Mouse (Mus musculus) hindbrain, postnatal 0 days (tissue): ENCODE results near the gene Snai1. TPM values are rescaled to one million over a fixed set of nuclear protein-coding genes. Genes with fewer than 3 reads are reported as not detected.

Source experiments
- ATAC-seq: fragments of 200-750 bp; cut with Nextera tagmentation; 2 replicates; pipeline ENCODE4 v1.8.0; 2017; ENCODE audit warnings: mild to moderate bottlenecking, moderate TSS enrichment, moderate library complexity
- DNase-seq: peaks from one replicate; pipeline ENCODE4 v3.0.0-alpha.2; 2015; ENCODE audit warnings: low spot score
- H3K27ac ChIP-seq: fragments of 300-500 bp; sonication (generic); 2 replicates; pipeline ENCODE4 v1.5.1; 2014; ENCODE audit warnings: mild to moderate bottlenecking
- H3K27me3 ChIP-seq: fragments of 300-500 bp; sonication (generic); 2 replicates; pipeline ENCODE4 v1.6.1; 2014; ENCODE audit warnings: low read length, mixed read lengths; ENCODE audit not compliant: insufficient read depth
- H3K36me3 ChIP-seq: fragments of 300-500 bp; sonication (generic); 2 replicates; pipeline ENCODE4 v1.6.1; 2014; ENCODE audit warnings: low read length, mixed read lengths; ENCODE audit not compliant: insufficient read depth
- H3K4me1 ChIP-seq: fragments of 300-500 bp; sonication (generic); 2 replicates; pipeline ENCODE4 v1.6.1; 2014; ENCODE audit warnings: antibody characterized with exemption, low read length, mixed read lengths; ENCODE audit not compliant: insufficient read depth
- H3K4me2 ChIP-seq: fragments of 300-500 bp; sonication (generic); 2 replicates; pipeline ENCODE4 v1.6.1; 2014; ENCODE audit warnings: low read depth, mild to moderate bottlenecking, low read length, moderate library complexity, mixed read lengths
- H3K4me3 ChIP-seq: fragments of 300-500 bp; sonication (generic); 2 replicates; pipeline ENCODE4 v1.5.1; 2014; ENCODE audit warnings: low read length
- H3K9ac ChIP-seq: fragments of 300-500 bp; sonication (generic); replicated peaks from 2 replicates; pipeline ENCODE4 v1.6.1; 2014; ENCODE audit warnings: mild to moderate bottlenecking, low read length, moderate library complexity, mixed read lengths
- H3K9me3 ChIP-seq: fragments of 300-500 bp; sonication (generic); 2 replicates; pipeline ENCODE4 v1.6.1; 2016; ENCODE audit warnings: low read length, mixed read lengths
- CTCF ChIP-seq: IDR thresholded peaks from 2 replicates; pipeline ENCODE4 v1.5.1; 2016; ENCODE audit warnings: antibody characterized with exemption, control low read depth, low read depth
- WGBS: fragments of 180-500 bp; shearing (Covaris S2); extraction: QIAGEN DNeasy Blood & Tissue Kit; methylation state at CpG from one replicate; pipeline ENCODE4 v1.1.7; 2014; 5-methylcytosine and 5-hydroxymethylcytosine counted together
- polyA plus RNA-seq: library from polyadenylated mRNA; unstranded; fragments of >200 nt; fragmentation: Nextera tagmentation; extraction: Ambion mirVana; gene quantifications from 2 replicates; pipeline ENCODE4 v1.2.1, GENCODE M21; 2015
- total RNA-seq: library from RNA; depleted of rRNA; stranded (reverse); fragments of >200 nt; gene quantifications from 2 replicates; pipeline ENCODE4 v1.2.3, GENCODE M21; 2014

Snai1 gene
- total and polyA plus RNA-seq, 2 experiments from 2014 or later, result 1.2 to 4.3 TPM

DNA sequence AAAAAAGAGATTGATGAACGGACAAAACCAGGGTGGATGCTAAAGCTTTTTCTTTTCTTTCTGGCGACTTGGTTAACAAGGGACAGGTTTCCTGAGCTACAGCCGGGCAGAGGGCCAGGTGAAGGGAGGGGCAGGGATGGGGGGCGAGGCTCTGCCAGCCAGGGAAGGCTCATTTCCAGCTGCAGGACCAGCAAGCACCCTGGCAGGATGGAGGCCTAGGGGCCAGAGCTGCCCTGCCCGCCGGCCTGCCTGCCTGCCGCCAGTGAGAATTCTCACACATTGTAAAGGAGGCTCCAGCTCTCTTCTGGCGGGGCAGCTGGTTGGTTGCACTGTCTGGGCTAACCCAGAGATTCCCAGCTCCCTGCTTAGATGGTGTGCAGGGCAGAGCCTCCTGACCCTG is 24.1 kb downstream of the Snai1 start:
- Histone ChIP-seq H3K36me3 (no peaks in the 10 kb centered on the region), H3K9ac (no peak overlapping the region), H3K4me3 (no peak overlapping the region), H3K4me2 (no peak overlapping the region), H3K27me3 (0 out of 2 replicates have a peak, but pooled peaks cover 4% of the 10 kb centered on the region), H3K4me1 (0 out of 2 replicates have a peak, but pooled peaks cover 6% of the 10 kb centered on the region), H3K9me3 (no peaks in the 10 kb centered on the region), H3K27ac (no peak overlapping the region)
- ATAC-seq (no peak), DNase-seq (peak; percentile 70)
- TF ChIP-seq CTCF, result no peak
- 16% methylated on average over 8 of the region's 8 CpGs for WGBS

DNA sequence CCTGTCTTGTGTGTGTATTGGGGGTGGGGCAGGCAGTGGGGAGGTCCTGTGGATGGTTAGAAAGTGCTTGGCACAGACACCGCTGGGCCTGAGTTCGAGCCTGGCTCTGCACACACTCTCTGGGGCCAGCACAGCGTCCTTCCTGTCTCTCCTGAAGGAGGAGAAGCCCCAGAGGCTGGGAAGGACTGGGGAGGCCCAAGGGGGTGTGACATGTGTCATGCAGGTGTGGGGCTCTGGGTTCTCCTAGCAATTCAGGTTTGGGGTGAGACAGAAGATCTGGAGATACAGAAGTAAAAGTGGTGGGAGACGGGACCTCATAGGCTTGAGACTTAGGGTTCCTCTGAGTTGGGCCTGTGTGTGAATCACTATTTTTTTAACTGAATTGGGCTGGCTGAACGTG is 25.0 kb downstream of the Snai1 start:
- Histone ChIP-seq H3K36me3 (no peaks in the 10 kb centered on the region), H3K27ac (no peak overlapping the region), H3K4me1 (0 out of 2 replicates have a peak, but pooled peaks cover 6% of the 10 kb centered on the region), H3K9ac (no peak overlapping the region), H3K4me3 (no peak overlapping the region), H3K4me2 (no peak overlapping the region), H3K27me3 (0 out of 2 replicates have a peak, but pooled peaks cover 4% of the 10 kb centered on the region), H3K9me3 (no peaks in the 10 kb centered on the region)
- no peak for TF ChIP-seq CTCF
- DNase-seq (no peak), ATAC-seq (no peak)
- WGBS, result 80% methylated on average over 5 of the region's 5 CpGs

DNA sequence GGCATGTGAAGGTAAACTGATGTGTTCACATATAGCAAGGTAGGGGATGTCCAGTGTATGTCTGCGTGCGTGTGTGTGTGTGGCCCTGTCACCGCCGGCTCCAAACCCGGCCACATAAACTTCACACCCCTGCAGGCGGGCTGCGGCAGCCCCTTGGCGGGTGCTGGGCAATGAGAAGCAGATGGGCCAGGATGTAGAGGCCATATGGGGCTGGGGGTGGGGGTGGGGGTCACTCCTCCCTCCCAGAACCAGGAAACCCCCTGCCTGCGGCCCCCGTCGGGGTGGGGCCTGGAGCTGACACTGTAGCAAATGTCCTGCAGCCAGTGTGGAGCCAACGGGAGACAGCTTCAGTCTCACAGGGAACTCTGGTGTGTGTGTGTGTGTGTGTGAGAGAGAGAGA is 25.7 kb downstream of the Snai1 start:
- DNase-seq (no peak), ATAC-seq (peak; percentile 30; the same call in 1 of the 2 replicates)
- Histone ChIP-seq H3K27me3 (0 out of 2 replicates have a peak, but pooled peaks cover 4% of the 10 kb centered on the region), H3K4me2 (no peak overlapping the region), H3K4me3 (no peak overlapping the region), H3K36me3 (no peaks in the 10 kb centered on the region), H3K9me3 (no peaks in the 10 kb centered on the region), H3K4me1 (0 out of 2 replicates have a peak, but pooled peaks cover 6% of the 10 kb centered on the region), H3K9ac (no peak overlapping the region), H3K27ac (no peak overlapping the region)
- 34% methylated on average over 12 of the region's 12 CpGs for WGBS
- TF ChIP-seq CTCF, result no peak

DNA sequence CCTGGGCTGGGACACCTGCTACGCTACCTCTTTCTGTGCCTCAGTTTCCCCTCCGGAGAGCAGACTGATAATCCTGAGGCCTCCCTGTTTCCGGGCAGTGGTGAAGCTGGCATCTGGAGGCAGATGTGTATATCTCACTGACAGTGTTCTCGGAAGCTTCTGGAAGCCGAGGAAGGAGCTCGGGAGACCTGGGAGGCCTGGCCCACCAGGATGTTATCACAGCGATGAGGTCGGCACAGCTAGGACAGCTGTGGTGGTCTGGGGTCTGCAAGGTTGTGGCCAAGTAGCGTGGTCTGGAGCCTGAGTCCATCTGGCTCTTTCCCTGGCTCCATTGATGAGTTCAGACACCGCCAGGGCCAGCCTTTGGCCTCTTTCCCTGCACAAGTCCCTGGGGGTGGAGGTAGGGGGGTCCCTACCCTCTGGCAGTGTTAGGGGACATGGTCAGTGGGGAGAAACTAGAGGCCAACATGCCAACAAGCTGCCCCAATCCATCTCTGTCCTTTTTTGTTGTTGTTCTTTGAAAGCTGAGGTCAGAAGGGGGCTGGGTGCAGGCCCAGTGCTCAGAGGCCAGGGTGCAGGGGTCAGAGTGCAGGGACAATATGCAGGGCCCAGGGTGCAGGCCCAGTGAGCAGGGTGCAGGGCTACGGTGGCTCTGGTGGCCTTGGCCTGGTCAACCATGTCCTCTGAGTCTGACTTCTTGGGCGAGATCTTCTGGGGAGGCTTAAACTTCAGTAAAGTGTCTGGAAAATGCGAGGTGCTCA is 26.7 kb downstream of the Snai1 start:
- WGBS, result 82% methylated on average over 13 of the region's 13 CpGs

DNA sequence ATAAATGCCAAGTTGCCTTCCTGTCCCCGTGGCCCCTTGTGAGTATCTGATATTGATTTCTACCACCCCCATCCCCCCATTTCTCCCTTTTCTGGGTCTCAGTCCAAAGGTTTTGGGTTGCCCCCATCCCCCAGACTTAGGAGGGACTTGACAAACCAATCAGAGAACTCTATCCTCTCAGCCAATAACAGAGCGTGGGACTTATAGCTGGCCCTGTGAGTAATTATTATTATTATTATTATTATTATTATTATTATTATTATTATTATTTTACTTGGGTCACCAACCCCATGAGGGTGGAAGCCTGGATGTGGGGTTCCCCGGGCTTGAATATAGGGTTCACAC is 27.3 kb downstream of the Snai1 start:
- Histone ChIP-seq H3K4me2 (no peak overlapping the region), H3K27ac (no peak overlapping the region)

More for the DNA sequence above, 26.7 kb downstream of the Snai1 start:
- no peak overlapping the region for H3K9ac ChIP-seq
- H3K4me3 ChIP-seq, result no peak overlapping the region
- no peak for DNase-seq
- no peak for ATAC-seq
- 0 out of 2 replicates have a peak, but pooled peaks cover 3% of the 10 kb centered on the region for H3K4me1 ChIP-seq
- H3K36me3 ChIP-seq, result no peaks in the 10 kb centered on the region
- H3K4me2 ChIP-seq, result no peak overlapping the region
- H3K27ac ChIP-seq, result no peak overlapping the region
- 0 out of 2 replicates have a peak, but pooled peaks cover 4% of the 10 kb centered on the region for H3K27me3 ChIP-seq
- no peak for TF ChIP-seq CTCF
- no peaks in the 10 kb centered on the region for H3K9me3 ChIP-seq

DNA sequence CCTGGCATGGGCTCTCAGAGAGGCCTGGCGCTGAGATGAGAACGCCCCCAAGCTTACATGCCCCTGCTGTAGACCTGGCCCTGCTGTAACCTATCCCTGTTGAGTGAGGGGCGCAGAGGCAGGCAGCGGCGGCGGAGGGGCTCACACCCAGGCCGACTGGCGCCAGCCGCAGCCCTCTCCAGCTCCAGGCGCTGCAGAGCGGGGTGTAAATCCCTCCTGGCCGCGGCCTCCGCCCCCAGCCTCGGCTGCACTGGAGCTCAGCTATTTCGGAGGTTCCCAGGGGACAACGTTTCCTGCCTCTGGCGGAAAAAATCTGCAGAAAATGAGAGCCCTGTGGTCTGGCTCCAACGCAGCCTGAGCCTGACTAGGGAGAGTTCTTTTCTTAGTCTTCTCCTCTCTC is 27.7 kb downstream of the Snai1 start:
- no peaks in the 10 kb centered on the region for H3K36me3 ChIP-seq
- ATAC-seq (no peak), DNase-seq (peak; percentile 51)
- WGBS, result 22% methylated on average over 13 of the region's 19 CpGs
- no peak overlapping the region for H3K27ac ChIP-seq
- H3K4me1 ChIP-seq, result 0 out of 2 replicates have a peak, but pooled peaks cover 3% of the 10 kb centered on the region
- no peaks in the 10 kb centered on the region for H3K9me3 ChIP-seq
- no peak overlapping the region for H3K4me3 ChIP-seq
- H3K9ac ChIP-seq, result no peak overlapping the region
- H3K27me3 ChIP-seq, result no peaks in the 10 kb centered on the region
- TF ChIP-seq CTCF, result no peak
- H3K4me2 ChIP-seq, result no peak overlapping the region

More for the DNA sequence above, 27.3 kb downstream of the Snai1 start:
- no peaks in the 10 kb centered on the region for H3K27me3 ChIP-seq
- no peaks in the 10 kb centered on the region for H3K36me3 ChIP-seq
- ATAC-seq (no peak), DNase-seq (no peak)
- H3K9me3 ChIP-seq, result no peaks in the 10 kb centered on the region
- TF ChIP-seq CTCF, result no peak
- no peak overlapping the region for H3K4me3 ChIP-seq
- 87% methylated on average over 3 of the region's 3 CpGs for WGBS
- H3K9ac ChIP-seq, result no peak overlapping the region
- 0 out of 2 replicates have a peak, but pooled peaks cover 3% of the 10 kb centered on the region for H3K4me1 ChIP-seq

DNA sequence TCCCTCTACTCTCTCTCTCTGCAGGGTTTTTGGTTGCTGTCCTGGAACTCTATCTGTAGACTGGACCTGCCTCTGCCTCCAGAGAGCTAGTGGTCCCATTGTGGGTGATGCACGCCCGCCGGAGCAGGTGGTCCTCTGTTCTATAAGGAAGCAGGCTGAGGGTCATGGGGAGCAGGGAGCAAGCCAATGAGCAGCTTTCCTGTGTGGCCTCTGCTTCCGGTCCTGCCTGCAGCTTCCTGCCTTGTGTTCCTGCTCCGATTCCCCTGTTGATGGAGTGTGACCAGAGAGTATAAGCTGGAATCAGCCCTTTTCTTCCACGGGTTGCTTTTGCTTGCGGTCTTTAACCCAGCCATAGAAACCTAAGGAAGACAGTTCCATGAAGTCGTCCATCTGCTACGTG is 30.1 kb downstream of the Snai1 start:
- DNase-seq, result no peak
- no peak overlapping the region for H3K4me3 ChIP-seq
- H3K9me3 ChIP-seq, result no peaks in the 10 kb centered on the region
- H3K27ac ChIP-seq, result no peak overlapping the region
- no peaks in the 10 kb centered on the region for H3K27me3 ChIP-seq
- 87% methylated on average over 9 of the region's 9 CpGs for WGBS
- no peak overlapping the region for H3K4me2 ChIP-seq
- no peak overlapping the region for H3K9ac ChIP-seq
- no peak for TF ChIP-seq CTCF
- ATAC-seq, result no peak
- H3K36me3 ChIP-seq, result no peaks in the 10 kb centered on the region
- H3K4me1 ChIP-seq, result 0 out of 2 replicates have a peak, but pooled peaks cover 3% of the 10 kb centered on the region
